Mouse (Mus musculus) intestine, postnatal 0 days (tissue): Measurements from ENCODE around the gene Fgf2. TPM values are rescaled to one million over a fixed set of nuclear protein-coding genes. Genes with fewer than 3 reads are reported as not detected.
A peak's percentile ranks its signal among the peaks of the same experiment; 100 is the strongest.

ENCODE experiments used
- ATAC-seq: fragments of 200-750 bp; cut with Nextera tagmentation; 2 replicates; pipeline ENCODE4 v1.8.0; 2017; ENCODE audit warnings: mild to moderate bottlenecking, moderate TSS enrichment, moderate library complexity
- H3K27ac ChIP-seq: fragments of 300-500 bp; sonication (generic); 2 replicates; pipeline ENCODE4 v1.5.1; 2014; ENCODE audit warnings: mild to moderate bottlenecking, low read depth, low read length, moderate library complexity
- H3K27me3 ChIP-seq: fragments of 300-500 bp; sonication (generic); replicated peaks from 2 replicates; pipeline ENCODE4 v1.6.1; 2014; ENCODE audit warnings: low read length, mixed read lengths; ENCODE audit not compliant: control insufficient read depth, insufficient read depth
- H3K36me3 ChIP-seq: fragments of 300-500 bp; sonication (generic); 2 replicates; pipeline ENCODE4 v1.6.1; 2014; ENCODE audit warnings: mild to moderate bottlenecking, moderate library complexity; ENCODE audit not compliant: control insufficient read depth, insufficient read depth
- H3K4me1 ChIP-seq: fragments of 300-500 bp; sonication (generic); replicated peaks from 2 replicates; pipeline ENCODE4 v1.6.1; 2014; ENCODE audit warnings: antibody characterized with exemption, low read length, mixed read lengths; ENCODE audit not compliant: control insufficient read depth, insufficient read depth
- H3K4me2 ChIP-seq: fragments of 300-500 bp; sonication (generic); replicated peaks from 2 replicates; pipeline ENCODE4 v1.6.1; 2014; ENCODE audit warnings: low read depth, mild to moderate bottlenecking, moderate library complexity
- H3K4me3 ChIP-seq: fragments of 300-500 bp; sonication (generic); 2 replicates; pipeline ENCODE4 v1.5.1; 2014; ENCODE audit warnings: low read depth, low read length
- H3K9ac ChIP-seq: fragments of 300-500 bp; sonication (generic); 2 replicates; pipeline ENCODE4 v1.6.1; 2014; ENCODE audit warnings: mild to moderate bottlenecking, low read depth, low read length
- H3K9me3 ChIP-seq: fragments of 300-500 bp; sonication (generic); 2 replicates; pipeline ENCODE4 v1.6.1; 2016; ENCODE audit warnings: mixed run types; ENCODE audit not compliant: control insufficient read depth
- CTCF ChIP-seq: sonication (generic); IDR thresholded peaks from 2 replicates; pipeline ENCODE4 v1.5.1; 2016; ENCODE audit warnings: low read depth, mild to moderate bottlenecking, control low read depth, antibody characterized with exemption, moderate library complexity
- WGBS: fragments of 180-500 bp; shearing (Covaris S2); extraction: QIAGEN DNeasy Blood & Tissue Kit; methylation state at CpG from one replicate; pipeline ENCODE4 v1.1.7; 2014; 5-methylcytosine and 5-hydroxymethylcytosine counted together
- polyA plus RNA-seq: library from polyadenylated mRNA; unstranded; fragments of >200 nt; fragmentation: Nextera tagmentation; extraction: Ambion mirVana; gene quantifications from 2 replicates; pipeline ENCODE4 v1.2.1, GENCODE M21; 2015

Gene Fgf2
- polyA plus RNA-seq, 1 experiment from 2014 or later = 1.0 TPM

- no peak for ATAC-seq
- H3K27ac ChIP-seq = no peak overlapping the region; the same call in 1 of the 2 replicates
- no peaks in the 10 kb centered on the region for H3K36me3 ChIP-seq
- H3K27me3 ChIP-seq = no peaks in the 10 kb centered on the region
- 0 out of 2 replicates have a peak, but pooled peaks cover 5% of the 10 kb centered on the region for H3K4me1 ChIP-seq
- H3K9ac ChIP-seq = no peak overlapping the region
- H3K4me2 ChIP-seq = no peak overlapping the region
- H3K9me3 ChIP-seq = no peaks in the 10 kb centered on the region
- WGBS = 41% methylated on average over 3 of the region's 3 CpGs
- TF ChIP-seq CTCF = no peak
- H3K4me3 ChIP-seq = no peak overlapping the region
Observed at GRCm38 (mm10) chr3:37365976-37366375, 17.8 kb downstream of the Fgf2 start.

GRCm38 (mm10) chr3:37366381-37367053 is 18.4 kb downstream of the Fgf2 start:
- Histone ChIP-seq H3K27ac (no peak overlapping the region; the same call in 1 of the 2 replicates), H3K4me1 (0 out of 2 replicates have a peak, but pooled peaks cover 5% of the 10 kb centered on the region), H3K36me3 (no peaks in the 10 kb centered on the region), H3K9ac (no peak overlapping the region), H3K27me3 (no peaks in the 10 kb centered on the region), H3K9me3 (no peaks in the 10 kb centered on the region), H3K4me3 (no peak overlapping the region), H3K4me2 (no peak overlapping the region)
- peak; percentile 33; the same call in 1 of the 2 replicates for ATAC-seq
- 40% methylated on average over 4 of the region's 4 CpGs for WGBS
- no peak for TF ChIP-seq CTCF

- Histone ChIP-seq H3K9me3 (no peaks in the 10 kb centered on the region), H3K4me3 (no peak overlapping the region), H3K4me2 (no peak overlapping the region), H3K36me3 (no peaks in the 10 kb centered on the region), H3K27me3 (no peaks in the 10 kb centered on the region), H3K4me1 (0 out of 2 replicates have a peak, but pooled peaks cover 5% of the 10 kb centered on the region), H3K9ac (no peak overlapping the region), H3K27ac (no peak overlapping the region)
- ATAC-seq = no peak
- TF ChIP-seq CTCF = no peak
- 58% methylated on average over 4 of the region's 4 CpGs for WGBS
Observed at GRCm38 (mm10) chr3:37370407-37370806, 22.3 kb downstream of the Fgf2 start.

GRCm38 (mm10) chr3:37373712-37374111 is 25.6 kb downstream of the Fgf2 start:
- TF ChIP-seq CTCF = no peak
- Histone ChIP-seq H3K4me1 (no peaks in the 10 kb centered on the region), H3K27me3 (no peaks in the 10 kb centered on the region), H3K4me3 (no peak overlapping the region), H3K4me2 (no peak overlapping the region), H3K9ac (no peak overlapping the region), H3K27ac (no peak overlapping the region), H3K9me3 (no peaks in the 10 kb centered on the region), H3K36me3 (no peaks in the 10 kb centered on the region)
- ATAC-seq = no peak
- 87% methylated on average over 11 of the region's 11 CpGs for WGBS

- Histone ChIP-seq H3K4me1 (no peaks in the 10 kb centered on the region), H3K27ac (no peak overlapping the region), H3K9ac (no peak overlapping the region), H3K9me3 (no peaks in the 10 kb centered on the region), H3K4me2 (no peak overlapping the region), H3K27me3 (no peaks in the 10 kb centered on the region), H3K4me3 (no peak overlapping the region), H3K36me3 (no peaks in the 10 kb centered on the region)
- no peak for TF ChIP-seq CTCF
- 65% methylated on average over 6 of the region's 6 CpGs for WGBS
- no peak for ATAC-seq
Observed at GRCm38 (mm10) chr3:37377926-37378325, 29.8 kb downstream of the Fgf2 start.

GRCm38 (mm10) chr3:37378412-37378811 is 30.3 kb downstream of the Fgf2 start:
- WGBS = 67% methylated on average over 6 of the region's 6 CpGs
- Histone ChIP-seq H3K9me3 (no peaks in the 10 kb centered on the region), H3K4me2 (no peak overlapping the region), H3K9ac (no peak overlapping the region), H3K36me3 (no peaks in the 10 kb centered on the region), H3K27ac (no peak overlapping the region), H3K4me3 (no peak overlapping the region), H3K27me3 (no peaks in the 10 kb centered on the region), H3K4me1 (no peaks in the 10 kb centered on the region)
- no peak for TF ChIP-seq CTCF
- ATAC-seq = no peak
